Mouse (Mus musculus) cerebellum, adult 11-12 months (tissue): ENCODE data around the gene Samt1.
"Not testable (repeated sequence)": the region's sequence is repeated elsewhere in the genome, so short reads cannot be mapped to it uniquely, and the experiment has no call there.

Experiments used
- DNase-seq: peaks from one replicate; pipeline ENCODE4 v3.0.0; 2022

Gene Samt1

GRCm38 (mm10) chrX:154012540-154012939, at the start of gene Samt1:
Gene Samt1, minus strand, starts transcription at chrX:154012640.
- DNase-seq, result not testable (repeated sequence)

- not testable (repeated sequence) for DNase-seq
Observed at GRCm38 (mm10) chrX:154054939-154055338, 42.5 kb upstream of the Samt1 start, which contains the start of gene Gm10057. Gene Gm10057, minus strand, starts transcription at chrX:154055039.

DNA sequence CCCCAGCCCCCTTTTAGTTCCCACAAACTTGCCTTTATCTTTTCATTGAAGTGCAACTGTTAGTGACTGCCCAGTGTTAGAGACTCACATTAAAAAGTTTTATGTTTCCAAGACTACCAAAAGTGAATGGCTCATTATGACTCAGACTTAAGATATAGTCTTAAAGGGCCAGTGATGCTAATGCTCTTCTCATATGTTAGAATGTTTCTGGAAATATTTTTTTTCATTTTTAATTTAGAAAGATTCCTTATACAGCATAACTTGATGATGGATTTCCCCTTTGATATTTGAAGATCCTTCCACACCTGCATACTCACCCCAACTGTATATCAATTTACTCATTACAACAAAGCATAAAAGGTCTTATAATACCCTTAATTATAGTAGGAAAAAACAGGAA, 21.3 kb upstream of the Samt1 start, which contains the start of gene 4921511M17Rik:
TSS of gene 4921511M17Rik (minus strand) at position 101 of the 400 bp plus-strand sequence.
- not testable (repeated sequence) for DNase-seq

DNA sequence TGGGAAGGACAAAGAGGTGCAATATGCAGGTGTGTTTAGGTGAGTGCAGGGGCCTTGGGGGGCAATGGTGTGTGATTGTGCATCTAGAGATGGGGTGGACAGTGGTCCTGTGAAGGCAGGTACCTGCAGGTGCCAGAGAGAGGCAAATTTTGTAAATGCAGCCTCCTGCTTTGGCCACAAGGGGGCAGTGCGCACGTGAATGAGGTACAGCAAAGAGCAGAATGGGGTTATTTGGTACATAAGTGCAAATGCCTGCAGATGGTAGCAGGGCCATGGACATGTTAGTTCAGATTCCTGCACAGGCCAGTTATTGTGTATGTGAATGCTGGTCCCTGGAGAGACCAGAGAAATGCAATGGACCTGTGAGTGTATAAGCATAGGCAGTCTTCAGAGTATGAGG, 35.5 kb downstream of the Samt1 start:
- DNase-seq, result not testable (repeated sequence)

DNA sequence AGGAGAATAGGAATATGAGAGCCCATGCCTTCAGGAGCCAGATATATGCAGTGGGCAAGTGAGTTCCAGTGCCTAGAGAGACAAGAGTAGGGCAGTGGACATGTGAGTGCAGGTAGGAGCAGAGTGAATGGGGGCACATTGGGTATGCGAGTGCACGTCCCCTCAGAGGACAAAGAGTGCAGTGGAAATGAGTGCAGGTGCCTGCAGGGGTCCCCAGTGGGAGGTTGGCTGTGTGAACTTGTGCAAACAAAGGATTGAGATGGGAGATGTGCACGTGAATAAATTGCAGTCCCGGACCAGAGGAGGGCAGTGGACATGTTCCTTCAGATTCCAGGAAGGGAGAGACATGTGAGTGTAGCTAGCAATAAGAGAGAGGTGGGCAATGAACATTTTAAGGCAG, 36.0 kb downstream of the Samt1 start:
- not testable (repeated sequence) for DNase-seq

DNA sequence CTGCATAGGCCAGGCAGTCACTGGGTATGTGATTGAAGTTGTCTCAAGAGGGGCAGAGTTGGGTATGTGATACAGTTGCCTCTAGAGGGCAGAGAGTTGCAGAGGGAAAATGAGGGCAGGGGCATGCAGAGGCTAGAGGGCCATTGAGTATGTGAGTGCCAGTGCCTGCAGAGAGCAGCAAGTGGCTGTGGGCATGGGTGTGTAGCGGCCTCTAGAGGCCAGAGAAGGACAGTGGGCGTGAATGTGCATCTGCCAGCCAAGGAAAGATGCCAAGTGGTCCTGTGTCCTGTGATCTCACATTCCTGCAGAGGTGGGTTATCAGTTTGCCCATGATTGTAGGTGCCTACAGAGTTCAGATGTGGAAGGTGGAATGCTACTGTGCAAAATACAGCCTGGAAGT, 38.0 kb downstream of the Samt1 start:
- DNase-seq, result no peak

GRCm38 (mm10) chrX:153952866-153953265, 59.6 kb downstream of the Samt1 start:
- not testable (repeated sequence) for DNase-seq
